Mouse (Mus musculus) MN1 (cell line): ENCODE measurements around the gene Gm3573.
"Not testable (repeated sequence)": the region's sequence is repeated elsewhere in the genome, so short reads cannot be mapped to it uniquely, and the experiment has no call there.

Experiments used
- DNase-seq: peaks from one replicate; pipeline ENCODE4 v3.0.0-alpha.2; 2016; ENCODE audit warnings: low spot score

Gm3573 gene

GRCm38 (mm10) chr14:42190691-42191090 lies at the start of gene Gm3573:
Gene Gm3573 (minus strand): TSS chr14:42190791.
- not testable (repeated sequence) for DNase-seq

DNA sequence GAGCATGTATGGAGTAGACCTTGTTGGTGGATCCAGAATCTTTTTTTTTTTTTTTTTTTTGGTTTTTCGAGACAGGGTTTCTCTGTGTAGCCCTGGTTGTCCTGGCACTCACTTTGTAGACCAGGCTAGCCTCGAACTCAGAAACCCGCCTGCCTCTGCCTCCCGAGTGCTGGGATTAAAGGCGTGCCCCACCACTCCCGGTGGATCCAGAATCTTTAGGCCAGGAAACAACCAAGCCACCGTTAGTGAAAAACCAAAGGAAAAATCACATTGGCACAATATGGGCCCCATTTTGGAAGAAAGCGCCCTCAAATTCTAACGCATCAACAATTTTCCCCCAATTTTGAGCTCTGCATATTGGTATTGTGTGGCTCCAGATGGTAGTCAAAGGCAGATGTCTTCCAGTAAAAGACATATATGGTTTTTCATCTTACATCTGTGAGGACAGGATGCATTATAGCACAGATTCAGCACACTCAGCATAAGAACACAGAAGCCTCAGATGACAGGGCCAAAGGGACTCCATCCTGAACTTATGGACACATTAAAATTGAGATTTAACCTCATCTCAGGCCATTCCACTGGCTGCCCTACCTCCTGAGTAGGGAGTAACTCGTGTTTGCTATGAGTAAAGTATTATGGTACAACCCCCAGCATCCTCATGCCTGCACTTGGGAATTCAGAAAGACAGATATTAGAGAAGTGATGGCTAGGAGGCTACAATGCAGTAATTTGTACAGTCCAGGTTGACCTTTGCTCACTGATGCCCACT lies 26.4 kb upstream of the Gm3573 start:
- DNase-seq, result not testable (repeated sequence)

DNA sequence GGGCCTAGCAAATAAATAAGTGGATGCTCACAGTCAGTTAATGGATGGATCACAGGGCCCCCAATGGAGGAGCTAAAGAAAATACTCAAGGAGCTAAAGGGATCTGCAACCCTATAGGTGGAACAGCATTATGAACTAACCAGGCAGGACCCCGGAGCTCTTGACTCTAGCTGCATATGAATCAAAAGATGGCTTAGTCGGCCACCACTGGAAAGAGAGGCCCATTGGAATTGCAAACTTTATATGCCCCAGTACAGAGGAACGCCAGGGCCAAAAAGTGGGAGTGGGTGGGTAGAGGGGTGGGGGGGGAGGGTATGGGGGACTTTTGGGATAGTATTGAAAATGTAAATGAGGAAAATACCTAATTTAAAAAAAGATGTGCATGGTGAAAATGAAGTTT lies 6.7 kb downstream of the Gm3573 start:
- DNase-seq, result not testable (repeated sequence)

GRCm38 (mm10) chr14:42162522-42162921 lies 28.1 kb downstream of the Gm3573 start, which contains the start of gene Gm17027:
Gene Gm17027 (minus strand): TSS chr14:42162622.
- DNase-seq, result not testable (repeated sequence)
